Mouse (Mus musculus) erythroblast, adult 5-6 weeks (primary cell): ENCODE measurements around the gene Amt. TPM values are rescaled to one million over a fixed set of nuclear protein-coding genes. Genes with fewer than 3 reads are reported as not detected.
"Not testable (repeated sequence)": the region's sequence is repeated elsewhere in the genome, so short reads cannot be mapped to it uniquely, and the experiment has no call there.

Experiments used
- ATAC-seq: replicated peaks from 2 replicates; pipeline ENCODE4 v1.8.0; 2016; ENCODE audit warnings: moderate number of reproducible peaks, mild to moderate bottlenecking, moderate TSS enrichment, inconsistent platforms; ENCODE audit not compliant: poor library complexity, low FRiP score, severe bottlenecking
- total RNA-seq, 2 experiments: library from RNA; stranded (forward) in 1 of 2; stranded (reverse) in 1 of 2; fragments of 150-400 nt in 1 of 2; fragments of 200-764, 138-1000 nt in 1 of 2; gene quantifications; 2 replicates each; pipeline versions ENCODE4 v1.2.3 to v1.2.4; 2015 to 2017; ENCODE audit warnings: low replicate concordance in 2 of 2

The Amt gene
- total RNA-seq, 2 experiments from 2014 or later, result 0.51 TPM; not detected in 1

DNA sequence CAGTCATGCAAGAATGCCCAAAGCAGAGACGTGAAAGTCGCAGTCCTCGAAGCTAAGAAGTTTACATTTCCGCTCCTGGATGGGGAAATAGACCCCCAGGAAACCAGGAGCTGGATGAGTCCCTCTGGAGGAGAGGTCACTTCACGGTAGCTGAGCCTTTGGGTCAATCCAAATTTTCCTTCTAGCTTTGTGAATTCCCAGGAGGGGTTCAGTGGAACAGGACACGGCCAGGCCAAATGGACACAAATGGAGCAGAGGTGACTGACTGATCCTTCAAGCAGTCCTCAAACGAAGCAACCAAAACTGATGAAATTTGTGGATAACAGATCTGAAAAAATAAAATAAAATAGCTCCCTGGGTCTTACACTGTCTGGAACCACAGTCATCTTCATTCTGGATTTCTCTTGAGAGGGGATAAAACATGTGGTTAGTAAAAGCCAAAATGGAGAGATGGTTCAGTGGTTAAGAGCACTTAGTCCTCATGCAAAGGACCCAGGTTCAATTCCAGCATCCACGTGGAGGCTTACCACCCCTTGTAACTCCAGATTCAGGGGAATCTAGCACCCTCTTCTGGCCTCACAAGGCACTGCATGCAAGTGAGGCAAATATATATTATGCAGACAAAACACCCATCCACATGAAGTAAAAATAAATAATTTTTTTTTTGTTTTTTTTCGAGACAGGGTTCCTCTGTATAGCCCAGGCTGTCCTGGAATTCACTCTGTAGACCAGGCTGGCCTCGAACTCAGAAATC is 17.8 kb upstream of the Amt start:
- peak; percentile 76 for ATAC-seq

- ATAC-seq, result no peak
Measured at GRCm38 (mm10) chr9:108280071-108280828, 16.4 kb upstream of the Amt start.

DNA sequence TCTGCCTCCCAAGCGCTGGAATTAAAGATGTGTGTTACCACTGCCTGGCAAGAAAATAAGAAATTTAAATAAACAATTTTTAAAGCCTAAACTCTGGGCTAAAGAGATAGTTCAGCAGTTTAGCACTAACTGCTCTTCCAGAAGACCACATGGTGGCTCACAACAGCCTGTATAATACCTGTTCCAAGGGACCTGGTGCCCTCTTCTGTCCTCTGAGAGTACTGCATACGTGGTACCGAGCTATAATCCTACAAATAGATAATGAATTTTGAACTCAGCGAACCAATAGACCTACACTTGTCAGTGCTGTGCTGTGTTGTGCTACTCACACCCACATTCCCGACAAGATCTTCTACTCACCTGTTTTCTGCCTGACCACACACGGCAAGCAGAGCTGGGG is 12.2 kb upstream of the Amt start:
- ATAC-seq, result peak; percentile 98

DNA sequence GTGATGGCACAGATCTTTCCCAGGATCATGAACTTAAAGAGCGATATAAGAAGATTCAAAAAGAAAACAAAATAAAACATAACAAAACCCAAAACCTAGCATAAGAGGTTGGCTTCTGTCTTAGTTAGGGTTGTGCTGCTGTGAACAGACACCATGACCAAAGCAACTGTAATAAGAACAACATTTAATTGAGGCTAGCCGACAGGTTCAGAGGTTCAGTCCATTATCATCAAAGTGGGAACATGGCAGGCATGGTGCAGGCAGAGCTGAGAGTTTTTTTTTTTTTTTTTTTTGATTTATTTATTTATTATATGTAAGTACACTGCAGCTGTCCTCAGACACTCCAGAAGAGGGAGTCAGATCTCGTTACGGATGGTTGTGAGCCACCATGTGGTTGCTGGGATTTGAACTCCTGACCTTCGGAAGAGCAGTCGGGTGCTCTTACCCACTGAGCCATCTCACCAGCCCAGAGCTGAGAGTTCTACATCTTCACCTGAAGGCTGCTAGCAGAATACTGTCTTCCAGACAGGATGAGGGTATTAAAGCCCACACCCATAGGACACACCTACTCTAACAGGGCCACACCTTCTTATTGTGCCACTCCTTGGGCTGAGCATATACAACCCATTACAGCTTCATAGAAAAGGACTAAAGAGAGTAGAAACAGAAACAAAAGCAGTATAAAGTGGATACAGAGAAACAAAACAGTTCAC is 9.0 kb upstream of the Amt start:
- not testable (repeated sequence) for ATAC-seq

DNA sequence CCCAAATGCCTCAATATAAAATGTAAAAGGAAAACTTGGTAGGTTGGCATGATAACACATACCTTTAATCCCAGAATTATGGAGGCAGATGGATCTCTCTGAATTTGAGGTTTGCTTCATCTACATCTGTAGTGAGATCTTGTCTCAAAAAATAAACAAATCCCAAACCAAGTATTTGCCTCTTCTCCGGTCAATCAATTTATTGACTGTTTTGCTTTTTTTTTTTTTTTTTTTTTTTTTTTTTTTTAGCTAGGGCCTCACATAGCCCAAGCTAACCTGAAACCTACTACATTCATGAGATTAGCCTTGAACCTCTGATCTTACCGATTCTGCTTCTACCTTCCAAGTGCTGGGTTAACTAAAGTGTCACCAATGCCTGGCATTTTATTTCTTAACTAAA is 7.3 kb upstream of the Amt start:
- ATAC-seq, result no peak

DNA sequence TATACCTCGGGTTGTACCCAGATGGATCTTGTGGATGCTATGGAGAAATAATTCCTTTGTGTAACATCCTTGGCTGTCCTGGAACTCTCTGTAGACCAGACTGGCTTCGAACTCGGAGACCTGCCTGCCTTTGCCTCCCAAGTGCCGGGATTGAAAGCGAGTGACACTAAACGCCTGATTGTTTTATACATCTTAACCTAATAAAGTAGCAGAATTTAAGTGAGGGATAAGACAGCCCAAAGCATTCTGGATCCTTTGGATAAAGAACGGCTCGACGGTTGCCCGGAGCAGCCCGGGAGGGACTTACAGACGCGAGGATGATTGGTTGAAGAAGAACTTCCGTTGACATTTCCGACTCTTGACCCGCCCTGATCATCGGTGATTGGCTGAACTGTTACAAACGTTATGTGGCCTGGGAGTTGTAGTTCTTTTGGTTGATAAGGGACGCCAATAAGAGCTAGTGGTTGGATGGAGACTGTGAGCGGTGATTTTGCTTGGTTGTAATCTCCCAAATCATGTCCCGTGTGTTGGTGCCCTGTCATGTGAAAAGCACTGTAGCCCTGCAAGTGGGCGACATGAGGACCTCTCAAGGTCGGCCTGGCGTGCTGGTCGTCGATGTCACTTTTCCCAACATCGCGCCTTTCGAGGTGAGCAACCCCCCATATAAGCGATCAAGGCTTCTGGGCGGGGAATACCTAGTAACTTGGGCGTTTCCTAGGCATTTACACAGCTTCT is 6.5 kb upstream of the Amt start, which contains the start of gene Nicn1:
Nicn1 (plus strand) TSS at position 414 of the 735 bp plus-strand sequence.
- ATAC-seq, result peak; percentile 99

GRCm38 (mm10) chr9:108290773-108291172 is 5.9 kb upstream of the Amt start:
- no peak for ATAC-seq

DNA sequence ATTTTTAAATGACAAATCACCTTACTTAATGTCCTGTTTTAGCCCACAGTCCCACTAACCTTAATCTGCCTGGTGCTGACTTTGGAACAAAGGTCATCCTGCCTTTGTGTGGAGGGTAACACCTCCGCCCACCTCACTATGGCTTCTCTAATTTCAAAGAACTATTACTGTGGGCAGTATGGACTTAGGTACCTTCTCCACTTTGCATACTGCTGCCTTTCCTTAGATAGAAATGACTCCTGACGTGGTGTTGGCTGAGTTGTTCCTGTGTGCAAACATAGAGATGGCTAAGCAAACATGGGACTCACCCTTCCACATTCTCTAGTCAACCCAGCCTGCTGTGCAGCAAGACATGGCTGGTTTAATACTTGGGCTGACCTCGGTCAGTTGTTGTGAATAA is 5.2 kb downstream of the Amt start:
- no peak for ATAC-seq

GRCm38 (mm10) chr9:108304716-108305115 is 8.1 kb downstream of the Amt start:
- no peak for ATAC-seq

DNA sequence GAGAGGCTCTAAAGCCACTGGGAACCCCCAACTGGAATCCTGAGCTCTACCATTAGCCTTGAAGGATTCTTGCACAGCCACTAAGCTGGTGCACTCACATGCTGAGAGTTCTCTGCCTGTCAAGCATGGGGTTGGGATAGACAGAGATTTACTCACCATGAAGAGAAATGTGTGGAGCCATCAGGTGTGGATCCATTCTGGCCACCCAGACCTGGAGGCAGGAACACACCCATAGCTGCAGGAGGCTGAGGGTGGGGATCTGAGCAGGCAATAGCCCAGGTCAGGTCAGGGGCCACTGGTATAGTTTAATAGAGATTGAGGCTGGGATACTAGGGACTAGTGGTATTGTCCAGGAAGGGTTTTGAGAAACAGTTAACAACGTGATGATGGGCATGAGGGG is 8.5 kb downstream of the Amt start:
- ATAC-seq, result peak; percentile 33

GRCm38 (mm10) chr9:108305629-108306520 is 9.2 kb downstream of the Amt start, which contains the start of the genes Rhoa and Tcta:
Gene Rhoa (plus strand): TSS chr9:108306129.
Gene Tcta (minus strand): TSS chr9:108306160.
- peak; percentile 81 for ATAC-seq

GRCm38 (mm10) chr9:108306571-108306980 is 9.9 kb downstream of the Amt start:
- peak; percentile 46 for ATAC-seq

DNA sequence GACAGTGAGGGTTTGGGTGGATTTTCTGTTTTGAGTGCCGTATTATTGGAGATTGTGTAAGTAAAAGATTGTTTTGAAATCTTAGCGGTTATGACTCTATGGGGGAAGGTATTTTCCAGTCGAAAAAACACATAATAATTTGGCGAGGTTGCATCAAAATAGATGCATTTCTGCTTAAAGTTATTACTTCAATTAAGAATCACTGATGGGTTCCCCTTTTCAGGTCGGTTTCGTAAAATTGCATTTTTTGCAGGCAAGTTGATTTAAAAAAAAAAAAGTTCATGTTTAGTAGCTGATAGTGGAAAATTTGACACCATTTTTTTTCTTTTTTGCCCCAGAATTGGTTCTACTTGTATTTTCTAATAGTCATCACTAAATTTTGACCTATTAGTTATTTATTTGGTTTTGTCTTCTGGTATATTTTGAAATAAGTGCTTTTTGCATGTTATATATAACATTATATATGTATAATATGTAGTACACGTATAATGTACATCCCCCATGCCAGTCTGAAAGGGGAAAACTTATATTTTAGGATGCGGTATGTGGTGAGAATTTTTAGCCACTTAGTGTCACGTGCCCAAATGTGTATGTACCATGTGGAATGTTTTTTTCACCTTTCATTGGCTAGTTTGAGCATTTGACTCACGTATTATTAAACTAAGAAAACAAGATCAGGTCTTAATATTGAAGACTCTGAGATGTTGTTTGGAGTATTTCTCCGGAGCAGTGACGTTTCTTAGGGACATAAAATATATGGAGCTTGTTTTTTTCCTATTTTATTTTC is 10.6 kb downstream of the Amt start:
- peak; percentile 44 for ATAC-seq

DNA sequence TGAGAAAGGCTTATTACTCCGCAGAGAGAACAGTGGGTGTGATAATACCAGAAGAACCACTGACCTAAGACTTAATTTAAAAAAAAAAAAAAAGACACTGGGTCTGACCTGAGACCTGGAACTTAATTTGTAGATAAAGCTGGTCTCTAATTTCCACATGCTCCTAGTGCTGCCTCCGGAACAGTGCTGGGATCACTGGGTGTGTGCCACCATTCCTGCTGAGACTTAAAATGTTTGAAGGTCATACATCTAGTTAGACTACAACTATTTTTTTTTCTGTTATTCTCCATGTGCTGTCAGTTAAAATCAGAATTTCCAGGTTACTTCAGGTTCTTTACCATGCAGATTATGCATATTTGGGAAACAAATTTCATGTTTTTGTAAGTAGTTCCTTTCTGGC is 11.5 kb downstream of the Amt start:
- ATAC-seq, result no peak

GRCm38 (mm10) chr9:108317572-108317971 is 20.9 kb downstream of the Amt start:
- ATAC-seq, result peak; percentile 68

DNA sequence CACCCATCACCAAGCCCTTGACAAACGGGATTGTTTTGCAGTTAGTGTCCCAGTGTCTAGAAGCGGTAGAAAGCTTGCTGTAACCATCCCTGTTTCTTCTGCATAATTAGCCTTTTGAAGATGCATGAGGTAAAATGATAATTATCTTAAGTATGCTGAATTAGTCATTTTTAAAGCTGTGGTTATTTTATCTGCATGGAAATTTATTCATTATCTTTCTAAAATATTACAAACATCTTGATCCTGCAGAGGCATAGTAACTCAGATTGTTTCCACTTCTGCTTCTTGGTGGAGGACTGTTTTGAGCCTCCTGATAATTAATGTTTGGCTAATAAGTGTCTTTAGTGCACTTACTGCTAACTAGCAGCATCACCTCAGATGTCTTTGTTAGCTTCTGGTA is 21.8 kb downstream of the Amt start:
- ATAC-seq, result no peak

DNA sequence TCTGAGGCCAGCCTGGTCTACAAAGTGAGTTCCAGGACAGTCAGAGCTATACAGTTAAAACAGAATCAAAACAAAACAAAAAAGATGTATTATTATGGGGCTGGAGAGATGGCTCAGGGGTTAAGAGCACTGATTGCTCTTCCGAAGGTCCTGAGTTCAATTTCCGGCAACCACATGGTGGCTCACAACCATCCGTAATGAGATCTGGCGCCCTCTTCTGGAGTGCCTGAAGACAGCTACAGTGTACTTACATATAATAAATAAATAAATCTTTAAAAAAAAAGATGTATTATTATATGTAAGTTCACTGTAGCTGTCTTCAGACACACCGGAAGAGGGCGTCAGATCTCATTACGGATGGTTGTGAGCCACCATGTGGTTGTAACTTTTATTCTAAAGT is 25.4 kb downstream of the Amt start:
- ATAC-seq, result not testable (repeated sequence)

- ATAC-seq, result no peak
Measured at GRCm38 (mm10) chr9:108324784-108325183, 28.1 kb downstream of the Amt start.
